In genomic region chr11:45622701-45623100, GRCm38 (mm10) we compare ENCODE assay signal across 12 mouse cellular contexts.
"Had no signal": no experiment of that assay in that cellular context is flagged by ENCODE, and none has a peak within 500 bp of the region (broad histone marks: within the 10 kb centered on the region; RNA-seq: fewer than 3 reads in every experiment).

No protein-coding gene starts in this region.

- H3K27ac ChIP-seq: kidney, embryonic 15.5 days; liver, embryonic 13.5 days; macrophage; midbrain, embryonic 13.5 days had no signal

- H3K27me3 ChIP-seq: kidney, embryonic 15.5 days; liver, embryonic 13.5 days; midbrain, embryonic 13.5 days had no signal

- H3K36me3 ChIP-seq: kidney, embryonic 15.5 days; liver, embryonic 13.5 days; midbrain, embryonic 13.5 days had no signal

- H3K4me3 ChIP-seq: kidney, embryonic 15.5 days; liver, embryonic 13.5 days; midbrain, embryonic 13.5 days had no signal

- ATAC-seq: lung, postnatal 0 days; midbrain, embryonic 13.5 days had no signal

- H3K4me1 ChIP-seq: kidney, embryonic 15.5 days; liver, embryonic 13.5 days; midbrain, embryonic 13.5 days had no signal

- DNase-seq: kidney, adult 2 months; kidney, postnatal 10 days; kidney, postnatal 36 days; left cerebral cortex, postnatal 4 days; liver, embryonic 13.5 days; lung, embryonic 14.5 days; thymus, adult 18-20 months; thymus, postnatal 36 days had no signal

- H3K9me3 ChIP-seq: kidney, embryonic 15.5 days; liver, embryonic 13.5 days; midbrain, embryonic 13.5 days had no signal

- H3K4me2 ChIP-seq: kidney, embryonic 15.5 days; liver, embryonic 13.5 days; lung, embryonic 14.5 days; midbrain, embryonic 13.5 days had no signal

- H3K9ac ChIP-seq: kidney, embryonic 15.5 days; liver, embryonic 13.5 days; lung, embryonic 14.5 days; midbrain, embryonic 13.5 days had no signal
